Mouse (Mus musculus) liver, embryonic 11.5 days (tissue): Measurements from ENCODE around the gene Zfp697. TPM values are rescaled to one million over a fixed set of nuclear protein-coding genes. Genes with fewer than 3 reads are reported as not detected.
"Not testable (repeated sequence)": the region's sequence is repeated elsewhere in the genome, so short reads cannot be mapped to it uniquely, and the experiment has no call there.

ENCODE experiments used
- ATAC-seq: fragments of 200-750 bp; cut with Nextera tagmentation; replicated peaks from 2 replicates; pipeline ENCODE4 v1.8.0; 2017; ENCODE audit warnings: moderate number of reproducible peaks, mild to moderate bottlenecking, moderate TSS enrichment, moderate library complexity; ENCODE audit not compliant: low FRiP score
- DNase-seq: peaks from one replicate; pipeline ENCODE4 v3.0.0-alpha.2; 2017; ENCODE audit warnings: low spot score
- H3K27ac ChIP-seq: fragments of 300-500 bp; sonication (generic); 2 replicates; pipeline ENCODE4 v1.5.1; 2014; ENCODE audit warnings: mild to moderate bottlenecking, low read depth, low read length, control low read depth
- H3K27me3 ChIP-seq: fragments of 300-500 bp; sonication (generic); replicated peaks from 2 replicates; pipeline ENCODE4 v1.6.1; 2014; ENCODE audit warnings: low read length, mixed read lengths; ENCODE audit not compliant: control insufficient read depth, insufficient read depth
- H3K36me3 ChIP-seq: fragments of 300-500 bp; sonication (generic); 2 replicates; pipeline ENCODE4 v1.6.1; 2014; ENCODE audit warnings: mild to moderate bottlenecking, low read length, moderate library complexity, mixed read lengths; ENCODE audit not compliant: control insufficient read depth, insufficient read depth
- H3K4me1 ChIP-seq: fragments of 300-500 bp; sonication (generic); replicated peaks from 2 replicates; pipeline ENCODE4 v1.6.1; 2014; ENCODE audit warnings: low read length, mixed read lengths; ENCODE audit not compliant: control insufficient read depth, insufficient read depth
- H3K4me2 ChIP-seq: fragments of 300-500 bp; sonication (generic); 2 replicates; pipeline ENCODE4 v1.6.1; 2014; ENCODE audit warnings: mild to moderate bottlenecking, control low read depth, moderate library complexity
- H3K4me3 ChIP-seq: fragments of 300-500 bp; sonication (generic); 2 replicates; pipeline ENCODE4 v1.5.1; 2014; ENCODE audit warnings: low read depth, low read length, control low read depth
- H3K9ac ChIP-seq: fragments of 300-500 bp; sonication (generic); 2 replicates; pipeline ENCODE4 v1.6.1; 2014; ENCODE audit warnings: low read depth, low read length, control low read depth
- H3K9me3 ChIP-seq: fragments of 300-500 bp; sonication (generic); 2 replicates; pipeline ENCODE4 v1.6.1; 2016; ENCODE audit warnings: low read length, inconsistent platforms, mixed read lengths; ENCODE audit not compliant: control insufficient read depth
- WGBS: fragments of 180-500 bp; shearing (Covaris S2); extraction: QIAGEN DNeasy Blood & Tissue Kit; methylation state at CpG from one replicate; pipeline ENCODE4 v1.1.7; 2014; 5-methylcytosine and 5-hydroxymethylcytosine counted together
- polyA plus RNA-seq: library from polyadenylated mRNA; unstranded; fragments of >200 nt; fragmentation: Nextera tagmentation; extraction: Ambion mirVana; gene quantifications from 2 replicates; pipeline ENCODE4 v1.2.1, GENCODE M21; 2014

The Zfp697 gene
- polyA plus RNA-seq, 1 experiment from 2014 or later, result 5.7 TPM

- H3K36me3 ChIP-seq, H3K27ac ChIP-seq, H3K9ac ChIP-seq, ATAC-seq, H3K4me3 ChIP-seq, H3K27me3 ChIP-seq, H3K4me2 ChIP-seq, H3K4me1 ChIP-seq, H3K9me3 ChIP-seq, DNase-seq: not testable (repeated sequence)
- WGBS, result 45% methylated on average over 1 of the region's 1 CpGs
These were observed 166.2 kb downstream of the Zfp697 start for GRCm38 (mm10) chr3:98548495-98548894.

- not testable (repeated sequence) for H3K9me3 ChIP-seq, H3K4me3 ChIP-seq, H3K27me3 ChIP-seq, H3K36me3 ChIP-seq, H3K9ac ChIP-seq, DNase-seq, H3K4me1 ChIP-seq, H3K27ac ChIP-seq, H3K4me2 ChIP-seq
- ATAC-seq, result 0 out of 2 replicates have a peak, but pooled peaks have one; percentile 31
- WGBS, result no CpG with 5 or more reads among the region's 2 CpGs
These were observed 168.0 kb downstream of the Zfp697 start for GRCm38 (mm10) chr3:98550215-98550614.

- not testable (repeated sequence) for H3K4me3 ChIP-seq, H3K9ac ChIP-seq, H3K9me3 ChIP-seq, H3K27ac ChIP-seq, H3K27me3 ChIP-seq, H3K36me3 ChIP-seq, DNase-seq, ATAC-seq, H3K4me2 ChIP-seq, H3K4me1 ChIP-seq
- no CpG with 5 or more reads among the region's 1 CpGs for WGBS
These were observed 168.6 kb downstream of the Zfp697 start for GRCm38 (mm10) chr3:98550832-98551231.

GRCm38 (mm10) chr3:98560711-98561110, 178.4 kb downstream of the Zfp697 start:
- H3K9ac ChIP-seq, H3K27ac ChIP-seq, H3K4me2 ChIP-seq, H3K36me3 ChIP-seq, H3K27me3 ChIP-seq, H3K4me1 ChIP-seq, H3K9me3 ChIP-seq, DNase-seq, H3K4me3 ChIP-seq: not testable (repeated sequence)
- 0 out of 2 replicates have a peak, but pooled peaks have one; percentile 41 for ATAC-seq
- no CpG with 5 or more reads among the region's 5 CpGs for WGBS

- not testable (repeated sequence) for H3K36me3 ChIP-seq, H3K4me3 ChIP-seq, H3K9me3 ChIP-seq, H3K4me2 ChIP-seq, ATAC-seq, H3K27ac ChIP-seq, H3K4me1 ChIP-seq, H3K27me3 ChIP-seq, DNase-seq, H3K9ac ChIP-seq
- no CpG with 5 or more reads among the region's 2 CpGs for WGBS
These were observed 181.6 kb downstream of the Zfp697 start for GRCm38 (mm10) chr3:98563831-98564230.

GRCm38 (mm10) chr3:98564894-98565293, 182.6 kb downstream of the Zfp697 start:
- not testable (repeated sequence) for H3K4me2 ChIP-seq, H3K9ac ChIP-seq, H3K27me3 ChIP-seq, H3K4me1 ChIP-seq, DNase-seq, H3K36me3 ChIP-seq, H3K4me3 ChIP-seq, H3K9me3 ChIP-seq, ATAC-seq, H3K27ac ChIP-seq
- no CpG with 5 or more reads among the region's 3 CpGs for WGBS

- not testable (repeated sequence) for H3K4me1 ChIP-seq, H3K27ac ChIP-seq, H3K27me3 ChIP-seq, H3K36me3 ChIP-seq, H3K4me2 ChIP-seq, H3K4me3 ChIP-seq, H3K9ac ChIP-seq, DNase-seq, H3K9me3 ChIP-seq
- 71% methylated on average over 2 of the region's 2 CpGs for WGBS
- peak; percentile 47; the same call in 1 of the 2 replicates for ATAC-seq
These were observed 185.5 kb downstream of the Zfp697 start for GRCm38 (mm10) chr3:98567717-98568116.

- not testable (repeated sequence) for H3K27ac ChIP-seq, H3K4me1 ChIP-seq, H3K9ac ChIP-seq, ATAC-seq, H3K27me3 ChIP-seq, H3K4me3 ChIP-seq, H3K36me3 ChIP-seq, DNase-seq, H3K4me2 ChIP-seq, H3K9me3 ChIP-seq
- WGBS, result no CpG with 5 or more reads among the region's 1 CpGs
These were observed 198.8 kb downstream of the Zfp697 start for GRCm38 (mm10) chr3:98581024-98581423.

GRCm38 (mm10) chr3:98582202-98582601, 199.9 kb downstream of the Zfp697 start:
- H3K4me3 ChIP-seq, result not testable (repeated sequence)
- WGBS, result no CpG with 5 or more reads among the region's 1 CpGs

More at GRCm38 (mm10) chr3:98582202-98582601, 199.9 kb downstream of the Zfp697 start:
- not testable (repeated sequence) for DNase-seq, H3K4me2 ChIP-seq, H3K9me3 ChIP-seq, H3K27me3 ChIP-seq, ATAC-seq, H3K27ac ChIP-seq, H3K36me3 ChIP-seq, H3K9ac ChIP-seq, H3K4me1 ChIP-seq
